Mouse (Mus musculus): ENCODE data around the gene Tufm. TPM values are rescaled to one million over a fixed set of nuclear protein-coding genes. Genes with fewer than 3 reads are reported as not detected.

Tufm gene
- polyA plus RNA-seq, 1 experiment = 123 TPM

GRCm38 (mm10) chr7:126523316-126523715, 36.2 kb downstream of the Tufm start:
- Histone ChIP-seq H3K4me3 (replicated peaks; ENCODE audit: insufficient read depth, low read depth, low read length) (no peak overlapping the region), H3K27me3 (ENCODE audit: control insufficient read depth, insufficient read depth, low read length) (no peaks in the 10 kb centered on the region; the same call in 1 of the 2 replicates), H3K27ac (ENCODE audit: insufficient read depth, low read length) (no peak overlapping the region), H3K4me1 (ENCODE audit: control insufficient read depth, insufficient read depth, low read length) (no peaks in the 10 kb centered on the region)
- 76% methylated on average over 3 of the region's 3 CpGs for WGBS
- DNase-seq = no peak
- TF ChIP-seq POLR2A (IDR thresholded peaks at IDR 0.05; ENCODE audit: borderline replicate concordance, insufficient read depth, low read length) (no peak), CTCF (IDR thresholded peaks at IDR 0.05; ENCODE audit: borderline replicate concordance, insufficient read depth, low read depth, low read length) (no peak)

GRCm38 (mm10) chr7:126528166-126528577, 41.0 kb downstream of the Tufm start:
- Histone ChIP-seq H3K4me3 (replicated peaks; ENCODE audit: insufficient read depth, low read depth, low read length) (no peak overlapping the region), H3K27me3 (ENCODE audit: control insufficient read depth, insufficient read depth, low read length) (no peaks in the 10 kb centered on the region), H3K4me1 (ENCODE audit: control insufficient read depth, insufficient read depth, low read length) (no peaks in the 10 kb centered on the region), H3K27ac (ENCODE audit: insufficient read depth, low read length) (no peak overlapping the region)
- WGBS = 2% methylated on average over 1 of the region's 1 CpGs
- peak; percentile 33 for DNase-seq
- TF ChIP-seq CTCF (IDR thresholded peaks at IDR 0.05; ENCODE audit: borderline replicate concordance, insufficient read depth, low read depth, low read length) (peak; percentile 51; the same call in 1 of the 2 replicates), POLR2A (IDR thresholded peaks at IDR 0.05; ENCODE audit: borderline replicate concordance, insufficient read depth, low read length) (no peak)

- no peak overlapping the region for H3K4me3 ChIP-seq (replicated peaks; ENCODE audit: insufficient read depth, low read depth, low read length)
- DNase-seq = no peak
- no peaks in the 10 kb centered on the region for H3K27me3 ChIP-seq (ENCODE audit: control insufficient read depth, insufficient read depth, low read length)
- TF ChIP-seq CTCF (IDR thresholded peaks at IDR 0.05; ENCODE audit: borderline replicate concordance, insufficient read depth, low read depth, low read length) (no peak), POLR2A (IDR thresholded peaks at IDR 0.05; ENCODE audit: borderline replicate concordance, insufficient read depth, low read length) (no peak)
- no peak overlapping the region for H3K27ac ChIP-seq (ENCODE audit: insufficient read depth, low read length)
- WGBS = 70% methylated on average over 1 of the region's 1 CpGs
- no peaks in the 10 kb centered on the region for H3K4me1 ChIP-seq (ENCODE audit: control insufficient read depth, insufficient read depth, low read length)
Observed at GRCm38 (mm10) chr7:126533434-126533833, 46.3 kb downstream of the Tufm start.

GRCm38 (mm10) chr7:126535766-126536165, 48.6 kb downstream of the Tufm start:
- 3% methylated on average over 28 of the region's 28 CpGs for WGBS
- DNase-seq = peak; percentile 8 to 32
- Histone ChIP-seq H3K4me1 (ENCODE audit: control insufficient read depth, insufficient read depth, low read length) (no peaks in the 10 kb centered on the region), H3K27ac (ENCODE audit: insufficient read depth, low read length) (no peak overlapping the region), H3K4me3 (replicated peaks; ENCODE audit: insufficient read depth, low read depth, low read length) (peak overlapping the region; percentile 60), H3K27me3 (ENCODE audit: control insufficient read depth, insufficient read depth, low read length) (no peaks in the 10 kb centered on the region)
- TF ChIP-seq CTCF (IDR thresholded peaks at IDR 0.05; ENCODE audit: borderline replicate concordance, insufficient read depth, low read depth, low read length) = no peak
- TF ChIP-seq POLR2A (IDR thresholded peaks at IDR 0.05; ENCODE audit: borderline replicate concordance, insufficient read depth, low read length) = no peak

- Histone ChIP-seq H3K4me1 (ENCODE audit: control insufficient read depth, insufficient read depth, low read length) (no peaks in the 10 kb centered on the region), H3K4me3 (replicated peaks; ENCODE audit: insufficient read depth, low read depth, low read length) (no peak overlapping the region), H3K27ac (ENCODE audit: insufficient read depth, low read length) (no peak overlapping the region), H3K27me3 (ENCODE audit: control insufficient read depth, insufficient read depth, low read length) (no peaks in the 10 kb centered on the region)
- TF ChIP-seq CTCF (IDR thresholded peaks at IDR 0.05; ENCODE audit: borderline replicate concordance, insufficient read depth, low read depth, low read length) (no peak), POLR2A (IDR thresholded peaks at IDR 0.05; ENCODE audit: borderline replicate concordance, insufficient read depth, low read length) (no peak)
- no peak for DNase-seq
- WGBS = 59% methylated on average over 9 of the region's 9 CpGs
Observed at GRCm38 (mm10) chr7:126536466-126536865, 49.3 kb downstream of the Tufm start.

GRCm38 (mm10) chr7:126537820-126538585, 50.8 kb downstream of the Tufm start:
- 46% methylated on average over 5 of the region's 5 CpGs for WGBS
- H3K4me3 ChIP-seq (replicated peaks; ENCODE audit: insufficient read depth, low read depth, low read length) = no peak overlapping the region
- no peaks in the 10 kb centered on the region for H3K27me3 ChIP-seq (ENCODE audit: control insufficient read depth, insufficient read depth, low read length)
- no peaks in the 10 kb centered on the region for H3K4me1 ChIP-seq (ENCODE audit: control insufficient read depth, insufficient read depth, low read length)
- H3K27ac ChIP-seq (ENCODE audit: insufficient read depth, low read length) = no peak overlapping the region
- no peak for DNase-seq
- TF ChIP-seq CTCF (IDR thresholded peaks at IDR 0.05; ENCODE audit: borderline replicate concordance, insufficient read depth, low read depth, low read length) (peak; percentile 34; the same call in 1 of the 2 replicates), POLR2A (IDR thresholded peaks at IDR 0.05; ENCODE audit: borderline replicate concordance, insufficient read depth, low read length) (no peak)

Other genes with a start within 250 kb of the Tufm start
- gene Sbk1, start 214.7 kb upstream of the Tufm start, polyA plus RNA-seq (2012; rRNA removed) = 227 and 282 TPM in 2 replicates
- gene Lat, start 117.8 kb upstream of the Tufm start, polyA plus RNA-seq (2012; rRNA removed) = 1.6 and 1.9 TPM in 2 replicates
- 206 and 218 TPM in 2 replicates for gene Spns1, start 109.9 kb upstream of the Tufm start, polyA plus RNA-seq (2012; rRNA removed)
- 6.3 and 6.4 TPM in 2 replicates for gene Nfatc2ip, start 90.6 kb upstream of the Tufm start, polyA plus RNA-seq (2012; rRNA removed)
- 0.21 and 0.23 TPM in 2 replicates for gene Cd19, start 72.5 kb upstream of the Tufm start, polyA plus RNA-seq (2012; rRNA removed)
- gene Rabep2, start 58.6 kb upstream of the Tufm start, polyA plus RNA-seq (2012; rRNA removed) = 22.2 and 24.0 TPM in 2 replicates
- gene Atp2a1, start 24.3 kb upstream of the Tufm start, polyA plus RNA-seq (2012; rRNA removed) = 0.38 and 0.46 TPM in 2 replicates
- 69.0 and 69.5 TPM in 2 replicates for gene Sh2b1, start 11.9 kb upstream of the Tufm start, polyA plus RNA-seq (2012; rRNA removed)
- 139 and 154 TPM in 2 replicates for gene Atxn2l, start 16.1 kb downstream of the Tufm start, polyA plus RNA-seq (2012; rRNA removed)
- gene Eif3c, start 79.0 kb downstream of the Tufm start, polyA plus RNA-seq (2012; rRNA removed) = 115 and 116 TPM in 2 replicates
- gene Apobr, start 97.6 kb downstream of the Tufm start, polyA plus RNA-seq (2012; rRNA removed) = 0.87 and 0.98 TPM in 2 replicates
- gene Cln3, start 98.5 kb downstream of the Tufm start, polyA plus RNA-seq (2012; rRNA removed) = 38.1 and 44.2 TPM in 2 replicates
- gene Il27, start 107.6 kb downstream of the Tufm start, polyA plus RNA-seq (2012; rRNA removed) = not detected in 2 replicates
- 9.3 and 10.6 TPM in 2 replicates for gene Nupr1, start 143.5 kb downstream of the Tufm start, polyA plus RNA-seq (2012; rRNA removed)
- 45.4 and 45.5 TPM in 2 replicates for gene Sgf29, start 161.9 kb downstream of the Tufm start, polyA plus RNA-seq (2012; rRNA removed)
- gene Sult1a1, start 189.1 kb downstream of the Tufm start, polyA plus RNA-seq (2012; rRNA removed) = 6.4 and 10.6 TPM in 2 replicates
- 51.0 and 61.6 TPM in 2 replicates for gene Bola2, start 208.0 kb downstream of the Tufm start, polyA plus RNA-seq (2012; rRNA removed)
- 39.6 and 40.3 TPM in 2 replicates for gene Slx1b, start 208.4 kb downstream of the Tufm start, polyA plus RNA-seq (2012; rRNA removed)
- 110 and 126 TPM in 2 replicates for gene Coro1a, start 220.4 kb downstream of the Tufm start, polyA plus RNA-seq (2012; rRNA removed)

All from cerebellum, adult 2 months (tissue).